Mouse (Mus musculus) kidney, adult 2 months (tissue): ENCODE measurements around the gene E2f4. TPM values are rescaled to one million over a fixed set of nuclear protein-coding genes. Genes with fewer than 3 reads are reported as not detected.

Experiments used
- DNase-seq: peaks from one replicate; pipeline ENCODE4 v3.0.0; 2021
- H3K27ac ChIP-seq: fragments of 200-500 bp; 2 replicates; pipeline ENCODE4 v1.5.1; 2012; ENCODE audit warnings: low read depth, low read length, control low read depth, inconsistent platforms; ENCODE audit not compliant: insufficient read depth
- H3K27me3 ChIP-seq: fragments of 200-500 bp; replicated peaks from 2 replicates; pipeline ENCODE4 v1.6.1; 2012; ENCODE audit warnings: mild to moderate bottlenecking, moderate library complexity, low read length, inconsistent platforms; ENCODE audit not compliant: control insufficient read depth, insufficient read depth
- H3K36me3 ChIP-seq: fragments of 200-500 bp; 2 replicates; pipeline ENCODE4 v1.6.1; 2012; ENCODE audit warnings: mild to moderate bottlenecking, moderate library complexity, low read length, inconsistent platforms; ENCODE audit not compliant: control insufficient read depth, insufficient read depth
- H3K4me1 ChIP-seq: fragments of 200-500 bp; 2 replicates; pipeline ENCODE4 v1.6.1; 2011; ENCODE audit warnings: low read length; ENCODE audit not compliant: control insufficient read depth, insufficient read depth
- H3K4me3 ChIP-seq: fragments of 200-500 bp; 2 replicates; pipeline ENCODE4 v1.5.1; 2011; ENCODE audit warnings: mild to moderate bottlenecking, low read depth, low read length, control low read depth; ENCODE audit not compliant: insufficient read depth
- CTCF ChIP-seq: fragments of 200-500 bp; conservative IDR thresholded peaks from 2 replicates; pipeline ENCODE4 v1.5.1; 2011; ENCODE audit warnings: low read depth, mild to moderate bottlenecking, control low read depth, low read length, moderate library complexity, mixed read lengths; ENCODE audit not compliant: insufficient read depth, insufficient read length
- POLR2A ChIP-seq: fragments of 200-500 bp; IDR thresholded peaks from one replicate; pipeline ENCODE4 v1.6.1; 2011; ENCODE audit warnings: low read depth, low read length, control low read depth
- WGBS: fragments of 180-500 bp; shearing (Covaris S2); methylation state at CpG from one replicate; pipeline ENCODE4 v1.1.7; 2018; 5-methylcytosine and 5-hydroxymethylcytosine counted together
- polyA plus RNA-seq: library from polyadenylated mRNA; depleted of rRNA; stranded (reverse); fragments of >200 nt; gene quantifications from 2 replicates; pipeline ENCODE4 v1.2.3, GENCODE M21; 2012

E2f4 gene
- polyA plus RNA-seq, 1 experiment = 88.1 TPM

DNA sequence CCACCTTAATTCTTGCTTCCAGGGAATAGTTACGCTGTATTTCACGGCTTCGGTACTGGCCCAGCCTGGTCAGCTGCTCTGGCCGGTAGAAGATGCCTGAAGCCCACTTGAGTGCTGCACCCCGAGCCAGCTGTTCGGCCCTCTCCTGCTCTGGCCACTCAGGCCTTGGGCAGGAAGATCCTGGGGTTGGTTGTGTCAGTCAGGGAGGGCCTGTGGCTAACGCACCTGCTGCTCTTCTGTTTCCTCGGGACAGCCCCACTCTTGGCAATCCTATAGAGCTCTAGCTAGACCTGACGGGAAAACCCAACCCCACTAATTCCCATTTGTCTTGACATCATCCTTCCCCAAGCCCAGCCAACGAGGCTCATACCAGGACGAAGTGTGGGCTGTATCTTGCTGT, 2.2 kb upstream of the E2f4 start:
- H3K4me3 ChIP-seq = peak overlapping the region; percentile 56
- DNase-seq = no peak
- H3K36me3 ChIP-seq = no peaks in the 10 kb centered on the region; the same call in 1 of the 2 replicates
- H3K27me3 ChIP-seq = no peaks in the 10 kb centered on the region
- TF ChIP-seq POLR2A = no peak
- no peak for TF ChIP-seq CTCF
- peaks cover 7% of the 10 kb centered on the region for H3K4me1 ChIP-seq
- 71% methylated on average over 11 of the region's 11 CpGs for WGBS
- peak overlapping the region; percentile 63 for H3K27ac ChIP-seq

DNA sequence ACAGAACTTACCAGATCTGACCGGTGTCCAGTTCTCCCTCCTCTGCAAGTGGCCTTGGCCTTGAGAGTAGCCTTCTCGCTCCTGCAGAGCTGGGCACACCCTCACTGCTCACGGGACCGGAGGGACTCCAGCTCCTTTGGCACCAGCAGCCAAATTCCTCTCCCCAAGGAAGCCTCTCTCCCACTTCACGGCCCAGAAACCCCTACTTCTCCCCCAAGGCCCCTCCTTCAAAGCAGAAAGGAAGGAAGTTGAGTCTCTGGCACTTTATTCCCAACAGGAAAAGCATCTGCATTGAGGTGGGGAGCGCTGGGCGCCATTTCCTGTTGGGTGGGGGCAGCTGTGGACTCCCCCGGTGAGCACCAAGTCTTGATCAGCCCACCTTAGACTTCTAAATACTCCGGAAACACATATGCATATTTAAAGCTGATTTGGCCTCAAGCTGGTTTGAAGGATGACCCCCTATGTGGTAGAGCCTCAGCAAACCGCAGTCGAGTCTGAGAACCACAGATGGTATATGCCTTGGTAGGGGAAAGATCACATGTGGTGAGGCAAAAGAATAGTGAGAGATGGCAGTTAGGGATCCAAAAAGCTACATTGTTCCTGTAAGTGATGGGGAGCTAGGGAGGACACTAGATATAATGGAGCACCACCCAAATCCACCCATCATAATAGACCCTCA, 1.4 kb upstream of the E2f4 start, which contains the start of gene Exoc3l:
Gene Exoc3l (minus strand): TSS at position 207 of the 679 bp plus-strand sequence.
- H3K4me3 ChIP-seq = peak within 1 kb of the TSS; percentile 56
- peak within 1 kb of the TSS; percentile 77 for H3K27ac ChIP-seq
- H3K27me3 ChIP-seq = no peaks in the 10 kb centered on the region
- TF ChIP-seq POLR2A = no peak
- no peak for TF ChIP-seq CTCF
- no peaks in the 10 kb centered on the region; the same call in 1 of the 2 replicates for H3K36me3 ChIP-seq
- DNase-seq = peak; percentile 66
- WGBS = 52% methylated on average over 11 of the region's 11 CpGs
- H3K4me1 ChIP-seq = peaks cover 7% of the 10 kb centered on the region; the same call in 1 of the 2 replicates

DNA sequence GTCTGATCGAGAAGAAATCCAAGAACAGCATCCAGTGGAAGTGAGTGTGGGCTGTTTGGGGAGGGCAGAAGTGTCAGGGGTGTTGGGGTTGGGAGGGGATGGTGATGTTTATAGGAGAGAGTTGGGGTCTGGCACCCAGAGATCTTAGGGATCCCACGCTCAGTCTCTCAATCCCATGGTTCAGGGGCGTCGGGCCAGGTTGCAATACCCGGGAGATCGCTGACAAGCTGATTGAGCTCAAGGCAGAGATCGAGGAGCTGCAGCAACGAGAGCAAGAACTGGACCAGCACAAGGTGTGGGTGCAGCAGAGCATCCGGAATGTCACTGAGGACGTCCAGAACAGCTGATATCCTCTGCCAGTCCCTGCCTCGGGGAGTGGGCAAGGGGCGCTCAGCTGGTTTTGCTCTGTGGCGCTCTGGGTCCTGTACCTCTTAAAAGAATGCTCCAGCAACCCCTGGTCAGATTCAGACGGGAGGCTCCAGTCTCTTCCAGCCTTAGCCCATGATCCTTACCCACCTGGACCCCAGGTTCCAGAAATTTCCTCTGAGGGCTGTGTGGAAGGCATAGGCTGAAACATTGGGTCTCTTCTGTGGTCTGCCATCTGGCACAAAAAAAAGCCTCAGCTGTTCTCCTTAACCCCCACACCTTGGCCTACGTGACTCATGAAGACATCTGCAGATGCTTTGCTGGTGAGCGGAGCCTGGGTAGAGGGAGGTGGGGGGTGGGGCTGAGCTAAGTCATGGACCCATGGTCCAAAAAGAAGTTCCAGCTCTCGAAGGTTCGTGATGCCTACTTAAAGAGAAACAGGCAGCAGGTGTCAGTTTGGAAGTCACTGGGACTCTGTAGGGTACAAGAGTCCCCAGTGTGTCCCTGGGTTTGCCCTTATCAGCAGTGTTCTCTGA, 1.1 kb downstream of the E2f4 start:
- H3K4me3 ChIP-seq = peak overlapping the region; percentile 88
- H3K36me3 ChIP-seq = no peaks in the 10 kb centered on the region; the same call in none of the 2 replicates
- no peak overlapping the region for H3K27ac ChIP-seq
- peaks cover 7% of the 10 kb centered on the region; the same call in 1 of the 2 replicates for H3K4me1 ChIP-seq
- no peaks in the 10 kb centered on the region for H3K27me3 ChIP-seq
- DNase-seq = no peak
- WGBS = 37% methylated on average over 18 of the region's 18 CpGs
- TF ChIP-seq CTCF = no peak
- TF ChIP-seq POLR2A = no peak

DNA sequence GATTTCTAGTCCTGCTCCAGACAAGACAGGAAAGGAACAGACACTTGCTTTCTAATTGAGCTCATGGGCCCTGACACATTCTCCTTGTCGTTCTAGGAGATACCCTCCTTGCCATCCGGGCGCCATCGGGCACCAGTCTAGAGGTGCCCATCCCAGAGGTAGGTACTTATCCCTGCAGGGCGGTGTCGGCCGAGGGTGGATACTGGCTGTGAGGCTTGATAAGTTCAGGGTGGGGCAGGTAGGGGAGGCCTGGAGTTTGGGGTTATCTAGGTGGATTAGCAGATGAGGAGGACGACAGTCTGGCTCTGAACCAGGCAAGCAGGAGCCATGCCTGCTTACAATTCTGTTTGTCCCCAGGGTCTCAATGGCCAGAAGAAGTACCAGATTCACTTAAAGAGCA, 2.5 kb downstream of the E2f4 start:
- peaks cover 7% of the 10 kb centered on the region; the same call in 1 of the 2 replicates for H3K4me1 ChIP-seq
- WGBS = 95% methylated on average over 8 of the region's 8 CpGs
- no peak for DNase-seq
- no peak overlapping the region for H3K4me3 ChIP-seq
- no peaks in the 10 kb centered on the region for H3K27me3 ChIP-seq
- TF ChIP-seq POLR2A (no peak), CTCF (no peak)
- no peak overlapping the region for H3K27ac ChIP-seq
- H3K36me3 ChIP-seq = no peaks in the 10 kb centered on the region; the same call in none of the 2 replicates

DNA sequence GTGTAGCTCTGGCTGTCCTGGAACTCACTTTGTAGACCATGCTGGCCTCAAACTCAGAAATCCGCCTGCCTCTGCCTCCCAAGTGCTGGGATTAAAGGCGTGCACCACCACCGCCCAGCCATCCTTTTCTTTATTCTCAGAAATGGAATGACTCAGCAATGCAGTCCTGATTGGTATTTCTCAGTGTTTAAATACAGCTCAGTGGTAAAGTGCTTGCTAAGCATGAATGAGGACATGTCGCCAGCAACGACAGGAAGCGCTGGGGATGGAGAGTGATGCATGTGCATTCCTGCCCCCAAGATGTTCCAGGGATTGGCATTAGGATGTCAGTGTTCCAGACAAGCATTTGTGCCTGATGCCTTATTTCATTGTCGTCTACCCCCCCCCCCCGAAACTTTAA, 5.9 kb downstream of the E2f4 start:
- peaks cover 13% of the 10 kb centered on the region; the same call in 1 of the 2 replicates for H3K4me1 ChIP-seq
- TF ChIP-seq CTCF (no peak), POLR2A (no peak)
- H3K27me3 ChIP-seq = no peaks in the 10 kb centered on the region
- DNase-seq = no peak
- H3K4me3 ChIP-seq = no peak overlapping the region
- no peaks in the 10 kb centered on the region; the same call in none of the 2 replicates for H3K36me3 ChIP-seq
- no peak overlapping the region for H3K27ac ChIP-seq
- WGBS = 74% methylated on average over 8 of the region's 8 CpGs

DNA sequence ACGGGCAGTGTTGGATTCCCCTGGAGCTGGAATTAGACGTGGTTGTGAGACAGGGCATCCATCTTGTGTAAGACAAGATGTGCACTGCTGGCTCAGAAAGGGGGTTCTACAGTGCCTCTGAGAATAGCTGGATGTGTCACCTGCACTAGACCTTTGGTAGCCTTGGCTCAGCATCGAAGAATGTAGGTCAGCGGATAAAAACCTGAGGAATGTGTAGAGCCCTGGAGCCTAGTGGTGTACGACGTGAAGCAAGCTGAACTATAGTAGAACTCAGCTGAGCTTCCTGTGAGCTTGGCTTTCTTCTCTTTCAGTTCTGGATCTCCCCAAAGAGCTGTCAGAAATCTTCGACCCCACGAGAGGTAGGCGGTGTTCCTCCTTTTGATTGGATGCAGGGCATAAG, 6.4 kb downstream of the E2f4 start:
- TF ChIP-seq POLR2A = no peak
- TF ChIP-seq CTCF = no peak
- Histone ChIP-seq H3K27ac (no peak overlapping the region), H3K4me3 (no peak overlapping the region), H3K4me1 (peaks cover 9% of the 10 kb centered on the region; the same call in 1 of the 2 replicates), H3K27me3 (no peaks in the 10 kb centered on the region), H3K36me3 (no peaks in the 10 kb centered on the region; the same call in none of the 2 replicates)
- 59% methylated on average over 9 of the region's 9 CpGs for WGBS
- DNase-seq = no peak
